Mouse (Mus musculus) heart, postnatal 0 days (tissue): ENCODE results near the gene Phf24. TPM values are rescaled to one million over a fixed set of nuclear protein-coding genes. Genes with fewer than 3 reads are reported as not detected.

ENCODE experiments used
- ATAC-seq: fragments of 200-750 bp; cut with Nextera tagmentation; 2 replicates; pipeline ENCODE4 v1.8.0; 2017; ENCODE audit warnings: low read depth, moderate number of reproducible peaks, moderate library complexity; ENCODE audit not compliant: insufficient read depth
- DNase-seq: peaks from one replicate; pipeline ENCODE4 v3.0.0-alpha.2; 2016; ENCODE audit warnings: low spot score
- H3K27ac ChIP-seq: fragments of 300-500 bp; sonication (generic); 2 replicates; pipeline ENCODE4 v1.5.1; 2014; ENCODE audit warnings: low read depth, mild to moderate bottlenecking
- H3K27me3 ChIP-seq: fragments of 300-500 bp; sonication (generic); 2 replicates; pipeline ENCODE4 v1.6.1; 2014; ENCODE audit warnings: low read length, mixed read lengths; ENCODE audit not compliant: control insufficient read depth, insufficient read depth
- H3K36me3 ChIP-seq: fragments of 300-500 bp; sonication (generic); replicated peaks from 2 replicates; pipeline ENCODE4 v1.6.1; 2014; ENCODE audit warnings: low read length, mixed read lengths; ENCODE audit not compliant: control insufficient read depth, insufficient read depth
- H3K4me1 ChIP-seq: fragments of 300-500 bp; sonication (generic); 2 replicates; pipeline ENCODE4 v1.6.1; 2014; ENCODE audit warnings: antibody characterized with exemption; ENCODE audit not compliant: control insufficient read depth, insufficient read depth
- H3K4me2 ChIP-seq: fragments of 300-500 bp; sonication (generic); 2 replicates; pipeline ENCODE4 v1.6.1; 2014; ENCODE audit warnings: low read depth, mild to moderate bottlenecking, low read length, moderate library complexity
- H3K4me3 ChIP-seq: fragments of 300-500 bp; sonication (generic); 2 replicates; pipeline ENCODE4 v1.5.1; 2014; ENCODE audit warnings: low read depth, low read length
- H3K9ac ChIP-seq: fragments of 300-500 bp; sonication (generic); replicated peaks from 2 replicates; pipeline ENCODE4 v1.6.1; 2014; ENCODE audit warnings: low read depth, low read length, mixed read lengths
- H3K9me3 ChIP-seq: fragments of 300-500 bp; sonication (generic); replicated peaks from 2 replicates; pipeline ENCODE4 v1.6.1; 2016; ENCODE audit warnings: low read length; ENCODE audit not compliant: control insufficient read depth
- CTCF ChIP-seq: IDR thresholded peaks from 2 replicates; pipeline ENCODE4 v1.5.1; 2016; ENCODE audit warnings: antibody characterized with exemption, control low read depth, low read depth
- EP300 ChIP-seq: IDR thresholded peaks from 2 replicates; pipeline ENCODE4 v1.6.1; 2016; ENCODE audit warnings: antibody characterized with exemption, low read depth
- WGBS: fragments of 180-500 bp; shearing (Covaris S2); extraction: QIAGEN DNeasy Blood & Tissue Kit; methylation state at CpG from one replicate; pipeline ENCODE4 v1.1.7; 2014; 5-methylcytosine and 5-hydroxymethylcytosine counted together
- polyA plus RNA-seq: library from polyadenylated mRNA; unstranded; fragments of >200 nt; fragmentation: Nextera tagmentation; extraction: Ambion mirVana; gene quantifications from 2 replicates; pipeline ENCODE4 v1.2.1, GENCODE M21; 2015
- total RNA-seq: library from RNA; depleted of rRNA; stranded (reverse); fragments of >200 nt; gene quantifications from 2 replicates; pipeline ENCODE4 v1.2.3, GENCODE M21; 2014; ENCODE audit warnings: low replicate concordance

Phf24 gene
- total and polyA plus RNA-seq, 2 experiments from 2014 or later = 4.1 to 5.0 TPM

- Histone ChIP-seq H3K9ac (no peak overlapping the region), H3K27me3 (peaks cover 8% of the 10 kb centered on the region; the same call in 1 of the 2 replicates), H3K9me3 (no peaks in the 10 kb centered on the region), H3K4me2 (no peak overlapping the region), H3K27ac (no peak overlapping the region), H3K4me3 (no peak overlapping the region), H3K36me3 (no peaks in the 10 kb centered on the region), H3K4me1 (no peaks in the 10 kb centered on the region)
- TF ChIP-seq CTCF (no peak), EP300 (no peak)
- no peak for ATAC-seq
- 71% methylated on average over 6 of the region's 6 CpGs for WGBS
- DNase-seq = no peak
Observed at GRCm38 (mm10) chr4:42922056-42922455, 5.6 kb downstream of the Phf24 start.

- H3K4me2 ChIP-seq = no peak overlapping the region
- no peaks in the 10 kb centered on the region for H3K4me1 ChIP-seq
- H3K36me3 ChIP-seq = no peaks in the 10 kb centered on the region
- H3K9ac ChIP-seq = no peak overlapping the region
- no peak for ATAC-seq
- H3K9me3 ChIP-seq = no peaks in the 10 kb centered on the region
- WGBS = 80% methylated on average over 8 of the region's 8 CpGs
- H3K4me3 ChIP-seq = no peak overlapping the region
- TF ChIP-seq EP300 = no peak
- no peak for TF ChIP-seq CTCF
- H3K27ac ChIP-seq = no peak overlapping the region
- H3K27me3 ChIP-seq = peaks cover 5% of the 10 kb centered on the region; the same call in 1 of the 2 replicates
- no peak for DNase-seq
Observed at GRCm38 (mm10) chr4:42922461-42922860, 6.0 kb downstream of the Phf24 start.

- Histone ChIP-seq H3K4me1 (no peaks in the 10 kb centered on the region), H3K9ac (no peak overlapping the region), H3K27me3 (no peaks in the 10 kb centered on the region), H3K36me3 (no peaks in the 10 kb centered on the region), H3K4me2 (no peak overlapping the region), H3K27ac (no peak overlapping the region), H3K4me3 (no peak overlapping the region), H3K9me3 (no peaks in the 10 kb centered on the region)
- 87% methylated on average over 13 of the region's 13 CpGs for WGBS
- TF ChIP-seq EP300 (no peak), CTCF (no peak)
- DNase-seq (no peak), ATAC-seq (no peak)
Observed at GRCm38 (mm10) chr4:42924095-42924710, 7.7 kb downstream of the Phf24 start.

DNA sequence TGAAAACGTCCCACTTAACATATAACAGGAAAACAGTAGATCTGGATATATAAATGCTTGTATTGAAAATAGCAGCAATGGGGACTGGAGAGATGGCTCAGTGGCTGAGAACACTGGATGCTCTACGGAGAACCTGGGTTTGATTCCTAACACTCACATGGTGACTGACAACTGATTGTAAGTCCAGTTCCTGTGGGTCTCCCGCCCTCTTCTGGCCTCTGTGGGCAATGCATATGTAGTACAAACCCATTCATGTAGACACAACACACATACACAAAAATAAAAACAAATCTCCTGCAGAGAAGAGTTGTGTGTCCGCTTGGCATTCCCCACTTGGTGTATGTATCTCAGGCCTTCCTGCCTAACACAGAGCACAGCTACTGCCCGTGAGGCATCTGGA lies 11.7 kb downstream of the Phf24 start:
- H3K9me3 ChIP-seq = no peaks in the 10 kb centered on the region
- DNase-seq (no peak), ATAC-seq (no peak)
- no peak overlapping the region for H3K4me3 ChIP-seq
- TF ChIP-seq EP300 (no peak), CTCF (no peak)
- H3K9ac ChIP-seq = no peak overlapping the region
- no peaks in the 10 kb centered on the region for H3K27me3 ChIP-seq
- peaks cover 9% of the 10 kb centered on the region for H3K4me1 ChIP-seq
- 82% methylated on average over 5 of the region's 5 CpGs for WGBS
- no peak overlapping the region for H3K27ac ChIP-seq
- no peak overlapping the region for H3K4me2 ChIP-seq
- H3K36me3 ChIP-seq = no peaks in the 10 kb centered on the region

DNA sequence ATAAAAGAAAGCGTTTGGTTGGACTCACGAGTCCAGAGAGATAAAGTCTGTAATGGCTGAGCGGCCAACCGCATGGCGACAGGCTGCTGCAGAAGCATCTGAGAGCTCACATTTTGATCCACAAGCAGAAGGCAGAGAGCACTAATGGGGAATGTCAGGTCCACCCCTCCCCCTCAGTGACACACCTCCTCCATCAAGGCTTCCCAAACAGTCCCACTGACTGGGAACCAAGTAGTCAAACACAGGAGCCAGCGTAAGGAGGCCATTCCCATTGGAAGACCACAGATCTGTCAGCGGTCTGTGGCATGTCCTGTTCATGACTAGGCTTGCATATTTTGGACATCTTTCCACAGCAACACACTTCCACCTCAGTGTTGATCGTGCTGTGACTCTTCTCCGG lies 12.5 kb downstream of the Phf24 start:
- 90% methylated on average over 9 of the region's 9 CpGs for WGBS
- Histone ChIP-seq H3K9me3 (no peaks in the 10 kb centered on the region), H3K4me1 (peaks cover 13% of the 10 kb centered on the region), H3K27me3 (no peaks in the 10 kb centered on the region), H3K9ac (no peak overlapping the region), H3K4me2 (no peak overlapping the region), H3K36me3 (no peaks in the 10 kb centered on the region), H3K4me3 (no peak overlapping the region), H3K27ac (no peak overlapping the region)
- TF ChIP-seq EP300 (no peak), CTCF (no peak)
- ATAC-seq (no peak), DNase-seq (no peak)
